Mouse (Mus musculus) stomach, embryonic 14.5 days (tissue): ENCODE data around the gene Atf5. TPM values are rescaled to one million over a fixed set of nuclear protein-coding genes. Genes with fewer than 3 reads are reported as not detected.

Experiments used
- ATAC-seq: fragments of 200-750 bp; cut with Nextera tagmentation; 2 replicates; pipeline ENCODE4 v1.8.0; 2017; ENCODE audit warnings: low read depth, moderate TSS enrichment; ENCODE audit not compliant: insufficient number of reproducible peaks, insufficient read depth, low FRiP score
- H3K27ac ChIP-seq: fragments of 300-500 bp; sonication (generic); 2 replicates; pipeline ENCODE4 v1.5.1; 2014; ENCODE audit warnings: mild to moderate bottlenecking, low read length, moderate library complexity, mixed read lengths
- H3K27me3 ChIP-seq: fragments of 300-500 bp; sonication (generic); 2 replicates; pipeline ENCODE4 v1.6.1; 2014; ENCODE audit warnings: low read length, control low read depth, mixed read lengths; ENCODE audit not compliant: control insufficient read depth, insufficient read depth
- H3K36me3 ChIP-seq: fragments of 300-500 bp; sonication (generic); 2 replicates; pipeline ENCODE4 v1.6.1; 2014; ENCODE audit warnings: mild to moderate bottlenecking, control low read depth, low read length, moderate library complexity, mixed read lengths; ENCODE audit not compliant: control insufficient read depth, insufficient read depth
- H3K4me1 ChIP-seq: fragments of 300-500 bp; sonication (generic); 2 replicates; pipeline ENCODE4 v1.6.1; 2014; ENCODE audit warnings: low read length, control low read depth, mixed read lengths; ENCODE audit not compliant: control insufficient read depth, insufficient read depth
- H3K4me2 ChIP-seq: fragments of 300-500 bp; sonication (generic); replicated peaks from 2 replicates; pipeline ENCODE4 v1.6.1; 2014; ENCODE audit warnings: low read depth, low read length, control low read depth
- H3K4me3 ChIP-seq: fragments of 300-500 bp; sonication (generic); 2 replicates; pipeline ENCODE4 v1.5.1; 2014; ENCODE audit warnings: low read depth, low read length, control low read depth
- H3K9ac ChIP-seq: fragments of 300-500 bp; sonication (generic); replicated peaks from 2 replicates; pipeline ENCODE4 v1.6.1; 2014; ENCODE audit warnings: low read depth, mild to moderate bottlenecking, control low read depth, low read length, moderate library complexity, mixed read lengths
- H3K9me3 ChIP-seq: fragments of 300-500 bp; sonication (generic); 2 replicates; pipeline ENCODE4 v1.6.1; 2016; ENCODE audit warnings: low read depth, low read length, control low read depth; ENCODE audit not compliant: control insufficient read depth
- WGBS: fragments of 180-500 bp; shearing (Covaris S2); extraction: QIAGEN DNeasy Blood & Tissue Kit; methylation state at CpG from one replicate; pipeline ENCODE4 v1.1.7; 2014; 5-methylcytosine and 5-hydroxymethylcytosine counted together
- polyA plus RNA-seq: library from polyadenylated mRNA; unstranded; fragments of >200 nt; fragmentation: Nextera tagmentation; extraction: Ambion mirVana; gene quantifications from 2 replicates; pipeline ENCODE4 v1.2.1, GENCODE M21; 2014

The Atf5 gene
- polyA plus RNA-seq, 1 experiment from 2014 or later: 3.1 TPM

DNA sequence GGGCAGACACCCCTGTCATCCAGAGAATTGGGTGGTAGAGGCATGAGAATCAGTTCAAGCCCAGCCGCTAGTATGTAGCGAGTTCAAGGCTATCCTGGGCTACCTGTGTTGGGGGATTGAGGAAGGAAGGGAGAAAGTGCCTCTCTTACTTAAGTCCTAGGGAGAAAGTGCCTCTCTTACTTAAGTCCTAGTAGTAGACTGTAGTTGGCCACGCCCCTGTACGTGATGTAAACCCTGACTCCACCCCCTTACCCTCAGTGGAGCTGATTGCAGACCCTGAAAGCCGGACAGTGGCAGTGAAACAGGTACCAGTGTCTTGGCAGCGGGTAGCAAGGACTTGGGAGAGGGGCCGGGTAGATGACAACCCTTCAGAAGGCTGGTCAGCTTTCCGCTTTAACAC lies 41.4 kb upstream of the Atf5 start:
- Histone ChIP-seq H3K27me3 (no peaks in the 10 kb centered on the region), H3K9ac (peak overlapping the region; percentile 64), H3K4me3 (peak overlapping the region; percentile 72), H3K9me3 (no peaks in the 10 kb centered on the region), H3K36me3 (peaks cover 25% of the 10 kb centered on the region), H3K4me2 (peak overlapping the region; percentile 96), H3K27ac (no peak overlapping the region), H3K4me1 (peaks cover 40% of the 10 kb centered on the region)
- 32% methylated on average over 8 of the region's 8 CpGs for WGBS
- ATAC-seq: no peak

DNA sequence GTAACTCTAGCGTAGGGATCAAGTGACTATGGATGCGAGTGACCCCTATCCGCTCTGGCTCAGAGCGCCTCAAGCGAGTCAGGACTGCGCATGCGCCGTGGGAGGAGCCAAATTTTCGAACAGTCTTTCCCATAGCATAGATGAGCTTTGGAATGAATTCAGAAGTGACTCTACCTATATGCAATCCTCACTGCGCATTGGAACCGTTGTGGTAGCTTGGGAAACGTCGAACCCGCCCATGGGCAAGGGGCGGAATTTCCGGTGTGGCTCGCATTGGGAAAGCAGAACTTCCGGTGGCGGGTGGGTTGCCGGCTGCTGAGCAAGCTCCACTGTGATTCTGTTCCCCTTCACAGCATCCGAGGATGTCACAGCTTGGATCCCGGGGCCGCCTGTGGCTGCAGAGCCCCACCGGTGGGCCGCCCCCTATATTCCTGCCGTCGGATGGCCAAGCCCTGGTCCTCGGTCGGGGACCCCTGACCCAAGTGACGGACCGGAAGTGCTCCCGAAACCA lies 40.6 kb upstream of the Atf5 start, which contains the start of gene Pnkp:
Pnkp (plus strand) TSS at position 98 of the 511 bp plus-strand sequence.
- Histone ChIP-seq H3K27ac (peak within 1 kb of the TSS; percentile 93), H3K27me3 (no peaks in the 10 kb centered on the region), H3K36me3 (peaks cover 22% of the 10 kb centered on the region), H3K4me3 (peak within 1 kb of the TSS; percentile 72), H3K9ac (peak within 1 kb of the TSS; percentile 64), H3K4me2 (peak within 1 kb of the TSS; percentile 96), H3K9me3 (no peaks in the 10 kb centered on the region), H3K4me1 (peaks cover 40% of the 10 kb centered on the region)
- WGBS: under 1% methylated on average over 32 of the region's 32 CpGs
- peak; percentile 24 for ATAC-seq

DNA sequence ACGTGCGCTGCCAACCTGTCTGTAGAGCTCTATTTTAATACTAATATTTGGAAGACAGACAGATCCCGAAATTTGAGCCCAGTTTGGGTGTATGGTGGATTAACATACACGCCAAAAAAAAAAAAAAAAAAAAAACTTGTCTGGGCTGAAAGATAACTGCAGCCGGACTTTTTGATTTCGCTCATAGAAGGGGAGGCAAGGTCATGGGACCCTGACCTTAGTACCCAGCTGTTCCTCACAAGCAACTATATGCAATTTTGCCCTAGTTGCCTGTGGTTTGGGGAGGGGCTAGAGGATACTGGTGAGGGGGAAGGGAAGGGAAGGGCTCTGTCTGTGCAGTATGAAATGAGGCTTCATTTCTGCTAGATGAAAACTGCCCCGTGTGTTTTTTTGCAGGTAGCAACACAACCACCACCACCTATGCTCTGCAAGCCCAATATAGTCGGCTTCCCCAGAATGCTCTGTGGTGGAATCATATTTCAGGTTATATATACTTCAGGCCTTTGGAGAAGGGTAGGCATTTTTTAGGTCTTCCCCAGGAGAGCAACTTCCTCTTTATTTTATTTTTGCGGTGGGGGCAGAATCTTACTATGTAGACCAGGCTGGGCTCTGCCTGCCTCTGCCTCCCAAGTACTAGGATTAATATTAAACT lies 39.9 kb upstream of the Atf5 start:
- Histone ChIP-seq H3K4me3 (peak overlapping the region; percentile 72), H3K27me3 (no peaks in the 10 kb centered on the region), H3K9me3 (no peaks in the 10 kb centered on the region), H3K27ac (peak overlapping the region; percentile 93; the same call in 1 of the 2 replicates), H3K36me3 (peaks cover 18% of the 10 kb centered on the region), H3K4me1 (peaks cover 41% of the 10 kb centered on the region), H3K9ac (peak overlapping the region; percentile 64; the same call in 1 of the 2 replicates), H3K4me2 (peak overlapping the region; percentile 96)
- WGBS: 62% methylated on average over 9 of the region's 9 CpGs
- no peak for ATAC-seq

DNA sequence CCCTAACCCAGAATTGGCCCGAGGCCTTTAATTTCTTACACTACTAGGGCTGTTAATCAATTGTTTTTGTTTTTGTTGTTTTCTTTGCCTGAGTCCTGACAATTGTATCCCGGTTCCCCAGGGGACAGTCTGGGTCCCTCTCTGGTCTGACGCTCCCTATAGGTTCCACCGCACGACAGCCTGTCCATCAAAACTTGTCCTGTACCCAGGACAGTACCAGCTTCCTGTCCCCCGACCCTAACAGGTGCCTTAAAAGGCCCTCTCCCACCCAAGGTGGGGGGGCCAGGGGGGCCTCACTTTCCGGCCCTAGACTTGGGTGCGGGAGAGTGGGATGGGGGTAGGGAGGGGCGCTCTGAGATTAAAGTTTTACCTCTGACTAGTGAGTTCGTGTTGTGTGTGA lies 38.6 kb upstream of the Atf5 start:
- Histone ChIP-seq H3K27ac (peak overlapping the region; percentile 95), H3K9ac (peak overlapping the region; percentile 45; the same call in 1 of the 2 replicates), H3K36me3 (peaks cover 16% of the 10 kb centered on the region), H3K27me3 (no peaks in the 10 kb centered on the region), H3K9me3 (no peaks in the 10 kb centered on the region), H3K4me1 (peaks cover 44% of the 10 kb centered on the region), H3K4me2 (peak overlapping the region; percentile 95), H3K4me3 (peak overlapping the region; percentile 43)
- 45% methylated on average over 10 of the region's 10 CpGs for WGBS
- no peak for ATAC-seq

DNA sequence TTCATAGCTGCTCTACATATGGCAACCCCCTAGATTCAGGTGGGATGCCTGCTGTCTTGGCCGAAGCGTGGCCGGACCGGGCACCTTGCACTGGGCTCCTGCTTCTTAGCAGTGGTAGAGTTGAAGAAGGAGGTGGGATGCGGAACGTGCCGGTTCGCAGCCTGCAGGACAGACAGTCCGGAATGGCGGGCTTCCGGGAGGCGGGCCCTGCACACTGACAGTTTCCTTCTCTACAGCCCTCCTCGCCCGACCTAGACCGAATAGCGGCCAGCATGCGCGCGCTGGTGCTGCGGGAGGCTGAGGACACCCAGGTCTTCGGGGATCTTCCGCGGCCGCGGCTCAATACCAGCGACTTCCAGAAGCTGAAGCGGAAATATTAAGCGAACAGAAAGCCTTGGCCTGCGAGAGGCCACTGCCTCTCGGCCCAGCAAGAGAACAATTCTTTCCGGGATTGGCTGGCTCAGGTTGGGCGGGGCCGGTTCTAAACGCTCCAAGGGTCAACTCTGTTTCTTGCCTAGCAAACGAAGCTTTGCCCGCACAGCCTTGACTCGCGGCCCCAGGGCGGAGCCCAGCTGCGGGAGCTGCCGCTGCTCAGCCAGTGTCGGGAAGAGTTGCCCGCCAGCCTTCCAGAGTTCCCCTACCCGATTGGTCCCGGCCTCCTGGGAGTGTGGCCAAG lies 38.0 kb upstream of the Atf5 start:
- H3K9me3 ChIP-seq: no peaks in the 10 kb centered on the region
- peak; percentile 68 for ATAC-seq
- H3K27ac ChIP-seq: peak overlapping the region; percentile 95
- 2% methylated on average over 45 of the region's 45 CpGs for WGBS
- H3K4me1 ChIP-seq: peaks cover 44% of the 10 kb centered on the region
- peaks cover 11% of the 10 kb centered on the region for H3K36me3 ChIP-seq
- H3K4me2 ChIP-seq: peak overlapping the region; percentile 95
- H3K9ac ChIP-seq: peak overlapping the region; percentile 45
- no peaks in the 10 kb centered on the region for H3K27me3 ChIP-seq
- peak overlapping the region; percentile 43 for H3K4me3 ChIP-seq

DNA sequence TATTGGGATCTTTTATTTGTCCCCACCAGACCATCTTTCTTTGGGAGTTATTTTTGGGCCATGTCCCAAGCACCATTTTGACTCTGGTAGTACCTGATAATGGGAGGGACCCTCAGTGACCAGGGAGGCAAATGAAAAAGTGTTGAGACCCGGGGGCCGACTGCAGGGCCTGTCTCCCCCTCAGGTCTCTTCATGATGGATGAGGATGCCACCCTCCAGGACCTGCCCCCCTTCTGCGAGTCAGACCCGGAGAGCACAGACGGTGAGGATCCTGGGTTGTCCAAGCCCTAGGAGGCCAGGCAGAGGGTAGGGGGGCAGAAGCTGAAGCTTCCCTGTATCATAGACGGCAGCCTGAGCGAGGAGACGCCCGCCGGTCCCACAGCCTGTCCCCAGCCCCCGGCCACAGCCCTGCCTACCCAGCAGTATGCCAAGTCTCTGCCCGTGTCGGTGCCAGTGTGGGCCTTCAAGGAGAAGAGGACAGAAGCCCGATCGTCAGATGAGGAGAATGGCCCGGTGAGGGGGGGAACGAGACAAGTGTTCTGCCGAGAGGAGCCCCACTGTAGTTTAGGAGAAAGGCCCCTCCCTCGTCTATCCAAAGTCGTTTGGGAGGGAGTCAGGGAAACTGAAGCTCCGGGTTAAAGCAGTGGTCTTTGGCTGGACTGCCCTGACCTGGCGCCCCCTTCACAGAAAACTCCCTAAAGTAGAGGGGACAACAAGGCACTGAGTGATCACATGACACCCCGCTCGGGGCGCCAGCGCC lies 37.3 kb upstream of the Atf5 start:
- Histone ChIP-seq H3K9me3 (no peaks in the 10 kb centered on the region), H3K4me2 (peak overlapping the region; percentile 95), H3K27ac (peak overlapping the region; percentile 95), H3K36me3 (peaks cover 10% of the 10 kb centered on the region), H3K4me3 (peak overlapping the region; percentile 43), H3K27me3 (no peaks in the 10 kb centered on the region), H3K9ac (peak overlapping the region; percentile 45), H3K4me1 (peaks cover 44% of the 10 kb centered on the region)
- 23% methylated on average over 26 of the region's 26 CpGs for WGBS
- ATAC-seq: no peak

DNA sequence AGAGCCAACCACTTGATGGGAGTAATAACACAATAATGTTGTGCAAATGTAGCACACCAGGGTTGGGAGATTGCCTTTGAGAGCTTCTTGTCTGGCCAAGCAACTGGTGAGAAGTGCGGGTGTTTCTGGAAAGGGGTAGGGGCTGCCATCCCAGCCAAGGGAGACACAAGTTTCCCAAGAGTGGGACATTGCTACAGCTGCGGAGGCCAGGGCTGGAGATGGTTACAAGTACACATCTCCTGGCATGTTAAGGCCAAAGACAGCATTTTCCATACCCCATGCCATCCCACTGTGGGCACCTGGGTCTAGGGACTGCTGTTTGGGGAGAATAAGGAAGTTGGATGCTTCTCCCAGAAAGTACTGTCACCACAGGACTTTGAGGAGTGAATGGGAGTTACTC lies 36.6 kb upstream of the Atf5 start:
- H3K9me3 ChIP-seq: no peaks in the 10 kb centered on the region
- no peak for ATAC-seq
- no peak overlapping the region for H3K4me3 ChIP-seq
- H3K27me3 ChIP-seq: no peaks in the 10 kb centered on the region
- peaks cover 41% of the 10 kb centered on the region for H3K4me1 ChIP-seq
- WGBS: 87% methylated on average over 2 of the region's 2 CpGs
- no peak overlapping the region for H3K9ac ChIP-seq
- no peak overlapping the region for H3K27ac ChIP-seq
- no peak overlapping the region for H3K4me2 ChIP-seq
- H3K36me3 ChIP-seq: peaks cover 10% of the 10 kb centered on the region
